Mouse (Mus musculus) lung, adult 2 months (tissue): ENCODE data around the gene Cdk12.

Experiments used
- CTCF ChIP-seq: fragments of 200-500 bp; IDR thresholded peaks from 2 replicates; pipeline ENCODE4 v1.5.1; 2011; ENCODE audit warnings: mild to moderate bottlenecking, low read length, control low read depth; ENCODE audit not compliant: insufficient read depth
- POLR2A ChIP-seq: fragments of 200-500 bp; IDR thresholded peaks from 2 replicates; pipeline ENCODE4 v1.6.1; 2011; ENCODE audit warnings: low read depth, mild to moderate bottlenecking, control low read depth, low read length, borderline replicate concordance; ENCODE audit errors: extremely low read depth

- TF ChIP-seq CTCF, result no peak
- no peak for TF ChIP-seq POLR2A
These were observed 124.5 kb downstream of the Cdk12 start for GRCm38 (mm10) chr11:98327136-98328030.
